Mouse (Mus musculus) kidney, postnatal 10 days (tissue): ENCODE measurements around the gene Ttc33.
A peak's percentile ranks its signal among the peaks of the same experiment; 100 is the strongest.

ENCODE experiments used
- DNase-seq: peaks from one replicate; pipeline ENCODE4 v3.0.0; 2021; ENCODE audit warnings: mixed read lengths

Gene Ttc33

DNA sequence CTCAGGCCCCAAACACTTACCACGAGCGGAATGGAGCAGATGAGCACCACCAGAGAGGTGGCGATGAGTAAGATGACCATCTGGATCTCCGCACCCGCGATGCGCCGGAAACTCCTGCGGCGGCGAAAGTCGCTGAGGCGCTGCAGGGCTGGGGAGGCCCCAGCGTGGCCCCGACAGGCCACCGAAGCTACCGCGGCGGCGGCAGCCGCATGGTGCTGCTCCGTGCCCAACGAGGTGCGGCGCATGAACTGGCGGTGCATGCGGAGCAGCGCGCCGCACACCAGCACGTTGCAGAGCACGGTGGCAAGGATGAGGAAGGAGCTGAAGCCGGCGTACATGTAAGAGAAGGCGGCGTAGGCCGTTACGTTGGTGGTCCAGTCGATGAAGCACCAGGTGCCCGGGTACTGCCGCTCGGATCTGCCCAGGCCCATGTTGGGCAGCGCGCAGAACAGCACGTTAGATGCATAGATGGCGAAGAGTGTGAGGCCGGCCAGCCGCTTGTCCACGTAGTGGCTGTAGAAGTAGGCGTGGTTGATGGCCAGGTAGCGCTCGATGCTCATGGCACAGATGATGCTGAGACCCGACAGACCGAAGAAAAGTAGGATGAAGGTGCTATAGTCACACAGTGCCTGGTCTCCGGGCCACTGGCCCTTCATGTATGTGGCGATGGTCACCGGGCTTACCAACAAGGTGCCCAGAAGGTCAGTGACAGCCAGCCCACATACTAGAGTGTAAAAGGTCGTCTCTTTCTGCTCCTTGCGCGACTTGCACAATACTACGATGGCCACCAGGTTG lies 57.1 kb downstream of the Ttc33 start:
- peak; percentile 46 for DNase-seq

DNA sequence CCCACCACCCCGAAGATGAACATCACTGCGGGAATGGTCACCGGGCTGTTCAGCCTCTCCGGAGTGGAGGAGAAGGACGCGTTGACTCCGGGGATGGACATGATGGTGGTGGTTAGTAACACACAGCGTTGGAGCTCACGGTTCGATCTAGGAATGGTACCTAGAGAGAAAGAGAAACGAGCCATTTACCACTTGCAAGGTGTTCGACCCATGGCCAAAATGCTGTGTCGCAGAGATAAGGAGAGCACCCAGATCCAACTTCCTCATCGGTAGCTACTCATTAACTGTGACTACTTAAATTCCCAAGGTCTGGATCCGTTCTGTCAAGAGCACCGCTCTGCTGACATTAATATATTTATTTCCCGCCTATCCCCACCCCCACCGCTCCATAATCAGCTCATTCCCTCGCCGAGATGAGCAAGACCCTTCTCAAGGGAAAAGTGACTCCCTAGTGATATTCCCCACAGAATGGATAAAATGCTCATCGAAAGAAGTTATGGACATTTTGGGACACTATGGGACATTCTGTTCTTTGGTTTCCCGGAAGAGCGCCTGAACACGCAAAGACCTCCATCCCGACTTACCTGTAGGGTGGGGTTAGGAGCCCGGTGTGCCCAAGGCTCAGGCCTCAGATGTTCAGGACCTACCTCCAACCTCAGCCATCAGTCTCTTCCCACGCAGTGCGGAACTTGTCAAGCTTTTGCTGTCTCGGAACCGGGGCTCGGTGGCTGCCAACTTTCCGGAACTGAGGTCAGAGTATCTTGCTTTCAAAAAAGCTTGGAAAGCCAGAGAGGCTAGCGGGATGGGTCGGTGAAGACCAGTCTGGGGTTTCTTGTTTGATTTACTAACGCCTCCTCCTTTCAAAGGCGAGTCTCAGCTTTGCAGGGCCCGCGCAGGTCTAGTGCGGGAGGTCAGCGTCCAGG lies 58.0 kb downstream of the Ttc33 start:
- DNase-seq = peak; percentile 51

DNA sequence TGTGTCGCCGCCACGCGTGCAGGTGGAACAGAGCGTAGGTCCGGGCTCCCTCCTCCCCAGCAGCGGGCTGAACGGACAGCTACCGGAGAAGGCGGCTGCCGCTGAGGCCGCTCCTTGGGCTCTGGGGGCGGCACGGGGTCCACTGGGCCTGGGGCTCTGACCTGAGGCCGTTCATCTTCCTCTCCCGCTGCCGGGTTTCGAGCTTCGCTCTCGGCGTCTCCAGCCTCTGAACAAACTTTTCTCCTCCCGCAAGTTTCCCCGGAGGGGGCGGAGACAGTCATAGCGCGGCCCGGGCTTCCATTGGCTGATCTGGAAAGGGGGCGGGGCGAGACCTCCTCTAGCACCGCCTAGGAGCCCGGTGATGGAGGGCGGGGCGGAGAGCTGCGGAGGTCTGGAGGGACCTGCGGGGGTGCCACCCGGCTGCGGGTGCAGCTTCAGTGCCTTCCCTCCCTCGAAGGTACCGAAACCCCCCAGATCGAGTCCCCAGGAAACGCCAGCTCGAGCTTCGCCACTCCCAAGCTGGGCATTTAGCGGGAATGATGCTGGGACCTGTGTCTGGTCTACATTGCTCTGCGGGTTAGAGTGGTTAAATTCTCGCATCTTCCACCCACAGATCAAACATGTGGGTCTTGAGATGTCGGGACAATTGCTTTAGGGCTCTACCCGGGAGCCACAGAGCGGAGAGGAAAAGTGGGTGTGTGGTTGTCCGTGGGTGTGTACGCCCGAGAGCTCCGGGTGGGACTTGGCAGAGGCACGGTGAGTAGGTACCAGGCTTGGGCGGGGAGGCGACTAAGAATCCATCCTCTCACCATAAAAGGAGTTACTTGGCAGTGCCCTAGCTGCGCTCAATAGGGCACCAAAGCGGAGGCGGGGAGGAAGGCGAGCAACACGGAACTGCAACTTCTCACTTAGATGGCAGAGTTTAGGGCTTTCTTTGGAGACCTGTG lies 58.9 kb downstream of the Ttc33 start, which contains the start of gene Ptger4:
Gene Ptger4, minus strand, starts transcription at position 229 of the 947 bp plus-strand sequence.
- DNase-seq = peak; percentile 96

DNA sequence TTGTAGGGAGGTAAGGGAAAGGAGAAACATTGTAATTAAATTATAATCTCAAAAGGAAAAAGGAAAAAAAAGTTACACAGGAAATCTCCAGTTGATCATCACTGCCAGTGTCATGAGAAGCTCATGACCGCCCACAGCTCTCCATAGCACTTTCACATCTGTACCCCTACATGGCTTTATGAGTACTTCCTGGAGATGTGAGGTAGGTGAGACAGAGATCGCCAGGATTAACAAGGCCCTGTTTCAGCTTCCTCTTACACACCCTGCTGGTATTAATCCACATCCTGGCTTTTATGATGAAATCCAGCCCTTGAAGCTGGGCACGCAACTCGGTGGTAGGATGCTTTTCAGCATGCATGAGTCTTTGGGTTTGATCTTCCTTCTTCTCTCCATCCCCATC lies 64.9 kb downstream of the Ttc33 start:
- no peak for DNase-seq

DNA sequence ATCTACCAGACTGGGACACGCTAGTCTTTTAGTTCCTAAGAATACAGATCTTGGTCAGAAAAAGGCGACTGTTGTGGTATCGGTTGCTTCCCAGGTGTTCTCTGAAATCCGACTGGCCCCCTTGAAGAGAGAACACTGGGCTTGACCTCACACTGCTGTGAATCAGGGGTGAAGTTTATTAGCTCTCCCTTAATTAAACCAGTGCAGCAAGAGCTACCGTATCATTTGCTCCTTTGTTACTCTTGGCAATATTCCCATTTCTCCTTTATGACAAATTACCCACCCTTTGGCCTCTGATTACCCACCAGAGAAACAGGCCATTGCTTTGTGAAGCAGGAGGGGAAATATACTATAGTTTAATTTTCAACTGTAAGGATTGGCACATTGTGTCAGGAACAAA lies 74.9 kb downstream of the Ttc33 start:
- DNase-seq = no peak

DNA sequence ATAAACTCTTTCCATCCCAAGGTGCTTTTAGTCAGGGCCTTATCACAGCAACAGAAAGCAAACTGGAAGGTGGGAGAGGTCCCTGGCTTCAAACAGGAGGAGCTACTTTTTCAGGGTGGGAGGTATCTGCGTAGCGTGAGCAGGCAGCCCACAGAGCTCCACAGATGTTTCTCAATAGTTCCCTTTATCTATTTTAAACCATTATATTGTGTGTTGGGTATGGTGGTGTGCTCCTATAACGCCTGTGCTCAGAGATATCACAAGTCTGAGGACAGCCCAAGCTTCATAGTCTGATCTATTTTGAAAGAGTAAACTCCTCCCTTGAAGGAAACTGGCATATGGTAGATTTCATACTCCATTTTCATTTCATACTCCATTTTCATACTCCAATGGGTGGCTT lies 75.7 kb downstream of the Ttc33 start:
- no peak for DNase-seq

DNA sequence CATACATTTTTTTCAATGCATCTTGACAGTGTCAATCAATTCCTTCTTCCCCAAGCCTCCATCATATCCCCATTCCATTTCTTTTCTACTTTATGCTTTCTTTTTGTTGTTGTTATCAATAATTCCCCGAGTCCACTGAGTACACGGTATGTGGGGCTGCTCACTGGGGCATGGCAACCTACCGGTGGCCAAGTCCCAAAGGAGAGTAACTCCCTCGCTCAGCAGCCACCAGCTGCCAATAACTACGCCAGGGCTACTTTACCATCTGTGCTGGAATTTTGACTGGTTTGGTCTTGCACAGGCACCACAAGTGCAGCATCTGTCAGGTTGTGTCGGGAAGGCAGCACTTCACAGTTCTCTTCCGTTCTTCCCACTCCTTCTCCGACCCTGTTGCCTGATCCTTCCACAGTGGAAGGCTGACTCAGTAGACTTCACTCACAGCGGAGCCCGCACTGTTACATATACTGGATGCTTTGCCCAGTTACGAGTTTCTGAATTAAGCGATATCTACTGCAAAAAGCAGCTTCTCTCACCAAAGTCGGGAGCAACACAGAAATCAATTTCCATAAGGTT lies 76.9 kb downstream of the Ttc33 start:
- no peak for DNase-seq

DNA sequence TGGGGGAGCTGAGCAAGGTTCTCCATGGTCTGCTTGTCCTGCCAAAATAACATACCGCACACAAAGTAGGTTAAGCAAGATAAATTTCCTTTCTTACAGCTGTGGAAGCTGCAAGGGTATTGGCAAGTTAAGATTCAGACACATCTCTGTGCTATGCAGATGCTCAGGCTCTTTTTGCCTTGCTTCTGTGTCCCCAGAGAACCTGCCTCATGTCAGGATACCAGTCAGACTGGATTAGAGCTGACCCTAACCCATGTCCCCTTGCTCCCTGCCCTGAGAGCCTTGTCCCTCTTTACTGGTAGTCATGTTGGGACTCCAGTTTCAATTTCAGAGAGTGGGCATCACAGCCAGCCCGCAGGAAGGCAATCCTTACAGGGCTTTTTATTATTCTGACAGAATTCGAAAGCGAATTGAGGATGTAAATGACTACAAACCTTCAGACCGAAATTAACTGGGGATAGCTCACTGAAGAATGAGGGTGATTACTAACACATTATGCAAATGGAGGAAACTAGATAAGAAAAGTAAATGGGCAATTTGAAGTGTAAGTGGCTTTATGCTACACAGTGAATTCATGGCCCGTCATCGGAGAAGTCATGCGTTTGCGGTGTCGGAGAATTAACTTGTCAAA lies 77.7 kb downstream of the Ttc33 start:
- DNase-seq = no peak

DNA sequence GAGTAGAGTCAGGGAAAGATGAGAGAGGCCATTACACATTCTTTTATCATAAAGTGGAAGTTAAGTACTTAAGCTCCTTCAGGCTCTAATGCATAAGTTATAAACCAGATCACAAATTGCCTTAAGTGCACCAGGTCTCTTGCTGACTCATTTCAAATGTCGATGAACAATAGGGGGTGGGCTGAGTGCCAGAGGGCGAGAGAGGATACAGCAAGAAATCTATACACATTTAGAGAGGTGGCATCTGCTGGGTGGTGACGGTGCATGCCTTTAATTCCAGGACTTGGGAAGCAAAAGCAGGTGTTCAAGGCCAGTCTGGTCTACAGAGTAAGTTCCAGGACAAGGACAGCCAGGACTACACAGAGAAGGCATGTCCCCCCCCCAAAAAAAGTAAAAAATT lies 80.8 kb downstream of the Ttc33 start:
- no peak for DNase-seq
